Mouse (Mus musculus) midbrain, embryonic 11.5 days (tissue): Measurements from ENCODE around the gene Magix. TPM values are rescaled to one million over a fixed set of nuclear protein-coding genes. Genes with fewer than 3 reads are reported as not detected.
A peak's percentile ranks its signal among the peaks of the same experiment; 100 is the strongest.

Experiments used
- ATAC-seq: fragments of 200-750 bp; cut with Nextera tagmentation; 2 replicates; pipeline ENCODE4 v1.8.0; 2017; ENCODE audit warnings: moderate TSS enrichment, moderate library complexity; ENCODE audit not compliant: low FRiP score
- DNase-seq: peaks from one replicate; pipeline ENCODE4 v3.0.0; 2015; ENCODE audit warnings: low spot score; ENCODE audit errors: missing footprints
- H3K27ac ChIP-seq: fragments of 300-500 bp; sonication (generic); 2 replicates; pipeline ENCODE4 v1.5.1; 2014; ENCODE audit warnings: low read depth, low read length
- H3K27me3 ChIP-seq: fragments of 300-500 bp; sonication (generic); 2 replicates; pipeline ENCODE4 v1.6.1; 2014; ENCODE audit warnings: mild to moderate bottlenecking, low read length, moderate library complexity, mixed read lengths; ENCODE audit not compliant: control insufficient read depth, insufficient read depth
- H3K36me3 ChIP-seq: fragments of 300-500 bp; sonication (generic); 2 replicates; pipeline ENCODE4 v1.6.1; 2014; ENCODE audit warnings: mild to moderate bottlenecking, low read length, moderate library complexity, mixed read lengths; ENCODE audit not compliant: control insufficient read depth, insufficient read depth
- H3K4me1 ChIP-seq: fragments of 300-500 bp; sonication (generic); 2 replicates; pipeline ENCODE4 v1.6.1; 2014; ENCODE audit warnings: low read length; ENCODE audit not compliant: control insufficient read depth, insufficient read depth
- H3K4me2 ChIP-seq: fragments of 300-500 bp; sonication (generic); 2 replicates; pipeline ENCODE4 v1.6.1; 2014; ENCODE audit warnings: mild to moderate bottlenecking, moderate library complexity
- H3K4me3 ChIP-seq: fragments of 300-500 bp; sonication (generic); 2 replicates; pipeline ENCODE4 v1.5.1; 2014; ENCODE audit warnings: low read depth, low read length
- H3K9ac ChIP-seq: fragments of 300-500 bp; sonication (generic); 2 replicates; pipeline ENCODE4 v1.6.1; 2014; ENCODE audit warnings: low read length
- H3K9me3 ChIP-seq: fragments of 300-500 bp; sonication (generic); 2 replicates; pipeline ENCODE4 v1.6.1; 2016; ENCODE audit warnings: low read length; ENCODE audit not compliant: control insufficient read depth
- WGBS: fragments of 180-500 bp; shearing (Covaris S2); extraction: QIAGEN DNeasy Blood & Tissue Kit; methylation state at CpG from one replicate; pipeline ENCODE4 v1.1.7; 2014; 5-methylcytosine and 5-hydroxymethylcytosine counted together
- polyA plus RNA-seq: library from polyadenylated mRNA; unstranded; fragments of >200 nt; fragmentation: Nextera tagmentation; extraction: Ambion mirVana; gene quantifications from 2 replicates; pipeline ENCODE4 v1.2.1, GENCODE M21; 2014

Magix gene
- not detected in 2 replicates for polyA plus RNA-seq

DNA sequence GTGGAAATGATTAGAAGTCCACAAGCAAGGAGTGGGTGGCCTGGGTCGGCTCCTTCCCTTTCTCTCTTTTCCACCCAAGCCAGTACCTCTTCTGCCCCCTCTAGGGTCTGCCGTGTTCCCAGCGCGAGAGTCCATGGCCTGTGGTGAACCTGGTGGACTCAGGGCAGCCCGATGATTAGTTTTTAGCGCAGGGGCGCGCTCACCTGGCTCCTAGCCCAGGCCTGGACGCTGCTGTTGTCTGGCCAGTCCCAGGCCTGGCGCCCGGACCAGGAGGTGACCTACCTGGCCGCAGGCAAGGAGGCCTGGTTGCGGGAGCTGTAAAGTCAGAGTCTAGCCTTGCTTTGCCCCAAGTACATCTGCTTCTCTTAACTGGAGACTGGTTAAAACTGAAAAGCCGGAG lies at the start of gene Magix:
Gene Magix, minus strand, starts transcription at position 388 of the 400 bp plus-strand sequence.
- H3K4me1 ChIP-seq, result no peaks in the 10 kb centered on the region
- peak within 1 kb of the TSS; percentile 42 for H3K4me2 ChIP-seq
- 71% methylated on average over 14 of the region's 14 CpGs for WGBS
- 0 out of 2 replicates have a peak within 1 kb of the TSS, but pooled peaks have one; percentile 30 for H3K9ac ChIP-seq
- H3K9me3 ChIP-seq, result no peaks in the 10 kb centered on the region
- peak within 1 kb of the TSS; percentile 14; the same call in 1 of the 2 replicates for H3K4me3 ChIP-seq
- H3K27me3 ChIP-seq, result no peaks in the 10 kb centered on the region
- H3K27ac ChIP-seq, result no peak within 1 kb of the TSS
- no peaks in the 10 kb centered on the region for H3K36me3 ChIP-seq
- ATAC-seq, result no peak
- no peak for DNase-seq

DNA sequence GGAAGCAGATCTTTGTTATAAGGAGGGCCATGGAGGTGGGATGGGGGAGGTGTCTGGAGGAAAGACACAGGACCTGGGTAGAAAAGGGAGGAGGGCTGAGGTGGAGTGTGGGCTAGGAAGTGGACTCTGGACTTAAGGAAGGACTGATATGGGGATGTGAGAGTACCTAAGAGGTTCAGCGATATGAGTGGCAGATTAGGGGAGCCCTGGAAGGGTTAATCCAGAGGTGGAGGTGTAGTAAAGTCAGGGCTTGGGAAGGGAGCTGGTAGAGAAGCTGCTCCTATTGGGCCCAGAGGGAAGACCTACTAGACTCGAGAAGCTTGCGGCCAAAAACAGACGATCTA lies 47.8 kb upstream of the Magix start:
- H3K9me3 ChIP-seq, result no peaks in the 10 kb centered on the region
- ATAC-seq (peak; percentile 1; the same call in 1 of the 2 replicates), DNase-seq (no peak)
- H3K4me1 ChIP-seq, result peaks cover 4% of the 10 kb centered on the region; the same call in 1 of the 2 replicates
- H3K4me2 ChIP-seq, result peak overlapping the region; percentile 38
- WGBS, result 33% methylated on average over 4 of the region's 4 CpGs
- H3K36me3 ChIP-seq, result no peaks in the 10 kb centered on the region
- no peaks in the 10 kb centered on the region for H3K27me3 ChIP-seq
- peak overlapping the region; percentile 41 for H3K4me3 ChIP-seq
- H3K27ac ChIP-seq, result no peak overlapping the region
- H3K9ac ChIP-seq, result peak overlapping the region; percentile 60

DNA sequence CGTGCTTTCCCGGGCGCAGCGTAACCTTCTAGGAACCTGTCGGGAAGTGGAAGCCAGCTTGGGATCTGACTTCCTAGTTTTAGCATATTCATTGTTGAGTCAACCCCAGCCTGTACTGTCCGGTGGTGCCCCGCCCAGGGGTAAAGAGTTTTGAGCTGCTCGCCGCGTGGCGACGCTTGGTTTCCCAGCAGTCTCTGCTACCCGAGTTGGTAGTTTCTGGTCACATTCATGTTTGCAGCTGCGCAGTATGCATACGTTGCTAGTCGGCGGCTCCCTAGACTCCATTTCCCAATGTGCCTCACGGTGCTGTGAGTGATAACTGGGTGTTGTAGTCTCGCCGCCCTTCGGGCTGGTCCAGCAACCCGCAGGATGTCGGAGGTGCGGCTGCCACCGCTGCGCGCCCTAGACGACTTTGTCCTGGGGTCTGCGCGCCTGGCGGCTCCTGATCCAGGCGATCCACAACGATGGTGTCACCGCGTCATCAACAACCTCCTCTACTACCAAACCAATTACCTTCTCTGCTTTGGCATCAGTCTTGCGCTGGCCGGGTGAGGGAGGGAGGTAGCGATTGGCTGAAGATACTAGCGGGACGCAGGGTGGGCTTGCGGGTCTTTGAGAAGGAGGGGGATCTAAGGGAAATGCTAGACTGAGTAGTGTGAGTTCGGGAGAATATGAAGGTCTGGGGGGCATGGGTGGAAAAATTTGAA lies 47.3 kb upstream of the Magix start, which contains the start of gene Praf2:
Gene Praf2, plus strand, starts transcription at position 225 of the 707 bp plus-strand sequence.
- DNase-seq, result peak; percentile 93
- Histone ChIP-seq H3K4me1 (0 out of 2 replicates have a peak, but pooled peaks cover 4% of the 10 kb centered on the region), H3K27ac (no peak within 1 kb of the TSS; the same call in 1 of the 2 replicates), H3K27me3 (no peaks in the 10 kb centered on the region), H3K9ac (peak within 1 kb of the TSS; percentile 60), H3K4me2 (peak within 1 kb of the TSS; percentile 38), H3K9me3 (no peaks in the 10 kb centered on the region), H3K36me3 (no peaks in the 10 kb centered on the region), H3K4me3 (peak within 1 kb of the TSS; percentile 41)
- peak; percentile 95 for ATAC-seq
- 14% methylated on average over 42 of the region's 42 CpGs for WGBS

DNA sequence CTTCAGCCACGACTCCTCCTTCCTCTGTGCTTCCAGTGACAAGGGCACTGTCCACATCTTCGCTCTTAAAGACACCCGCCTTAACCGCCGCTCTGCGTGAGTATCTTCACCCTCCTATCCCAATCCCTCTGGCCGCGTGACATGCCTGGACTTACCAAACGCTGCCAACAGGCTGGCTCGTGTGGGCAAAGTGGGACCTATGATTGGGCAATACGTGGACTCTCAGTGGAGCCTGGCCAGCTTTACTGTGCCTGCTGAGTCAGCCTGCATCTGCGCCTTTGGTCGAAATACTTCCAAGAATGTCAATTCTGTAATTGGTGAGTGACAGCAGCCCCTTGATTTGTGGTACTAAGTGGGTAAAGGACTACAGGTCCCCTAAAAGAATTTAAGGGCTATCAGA lies 46.1 kb upstream of the Magix start:
- Histone ChIP-seq H3K27me3 (no peaks in the 10 kb centered on the region), H3K9me3 (no peaks in the 10 kb centered on the region), H3K9ac (no peak overlapping the region), H3K27ac (no peak overlapping the region), H3K4me2 (no peak overlapping the region), H3K4me1 (0 out of 2 replicates have a peak, but pooled peaks cover 4% of the 10 kb centered on the region), H3K4me3 (no peak overlapping the region), H3K36me3 (no peaks in the 10 kb centered on the region)
- WGBS, result 90% methylated on average over 13 of the region's 13 CpGs
- DNase-seq (no peak), ATAC-seq (no peak)

DNA sequence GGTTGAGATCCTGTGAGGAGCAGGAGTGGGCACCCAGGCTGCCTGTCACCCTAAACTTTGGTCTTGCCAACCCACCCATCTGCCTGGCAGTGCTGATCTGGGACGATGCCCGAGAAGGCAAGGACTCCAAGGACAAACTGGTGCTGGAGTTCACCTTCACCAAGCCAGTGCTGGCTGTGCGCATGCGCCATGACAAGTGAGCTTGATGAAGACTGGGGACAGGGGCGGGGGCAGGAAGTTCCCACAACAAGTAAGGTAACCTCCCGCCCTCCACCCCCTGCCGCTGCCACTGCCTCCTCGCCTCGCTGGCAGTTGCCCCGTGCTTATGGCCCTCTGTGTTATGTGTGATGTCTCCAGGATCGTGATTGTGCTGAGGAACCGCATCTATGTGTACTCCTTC lies 44.8 kb upstream of the Magix start:
- Histone ChIP-seq H3K4me3 (no peak overlapping the region), H3K36me3 (no peaks in the 10 kb centered on the region), H3K27ac (no peak overlapping the region), H3K4me2 (no peak overlapping the region), H3K4me1 (0 out of 2 replicates have a peak, but pooled peaks cover 4% of the 10 kb centered on the region), H3K9ac (no peak overlapping the region), H3K27me3 (no peaks in the 10 kb centered on the region), H3K9me3 (no peaks in the 10 kb centered on the region)
- WGBS, result 86% methylated on average over 12 of the region's 12 CpGs
- no peak for ATAC-seq
- no peak for DNase-seq

DNA sequence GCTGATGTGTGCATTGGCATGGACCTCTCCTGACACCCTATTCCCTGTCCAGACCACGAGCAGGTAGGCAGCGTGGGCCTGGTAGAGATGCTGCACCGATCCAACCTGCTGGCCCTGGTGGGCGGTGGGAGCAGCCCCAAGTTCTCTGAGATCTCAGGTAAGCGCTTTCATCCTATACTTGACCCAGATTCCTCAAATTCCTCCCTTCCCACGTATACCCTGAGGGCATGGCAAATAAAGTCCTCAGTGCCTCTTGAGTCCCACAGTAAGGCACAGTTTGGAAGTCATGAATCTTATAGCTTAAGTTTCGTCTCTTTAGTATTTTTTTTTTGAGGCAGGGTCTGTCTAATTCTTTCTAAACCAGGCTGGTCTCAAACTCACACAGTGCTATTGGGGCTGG lies 43.1 kb upstream of the Magix start:
- Histone ChIP-seq H3K27ac (no peak overlapping the region), H3K9ac (no peak overlapping the region), H3K4me3 (no peak overlapping the region), H3K9me3 (no peaks in the 10 kb centered on the region), H3K27me3 (no peaks in the 10 kb centered on the region), H3K4me2 (no peak overlapping the region), H3K4me1 (0 out of 2 replicates have a peak, but pooled peaks cover 4% of the 10 kb centered on the region), H3K36me3 (no peaks in the 10 kb centered on the region)
- 85% methylated on average over 7 of the region's 7 CpGs for WGBS
- DNase-seq, result no peak
- ATAC-seq, result no peak

DNA sequence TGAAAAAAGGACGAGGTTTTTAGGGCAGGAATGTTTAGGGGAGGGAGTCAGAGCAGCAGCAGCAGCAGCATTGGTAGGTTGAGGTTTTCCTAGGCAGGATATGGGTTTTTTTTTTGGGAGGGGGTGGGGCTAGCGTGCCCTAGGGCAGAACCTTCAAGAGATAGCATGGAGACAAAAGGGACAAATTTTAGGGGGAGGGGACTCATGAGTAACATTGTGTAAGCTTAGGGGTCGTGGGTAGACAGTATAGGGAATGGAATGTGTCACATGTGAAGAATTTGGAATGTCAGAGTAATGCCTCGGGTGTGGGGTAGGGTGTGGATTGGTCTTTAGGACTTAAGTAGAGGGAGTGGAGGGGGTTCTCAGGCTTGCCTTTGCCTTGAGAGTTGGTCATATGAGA lies 41.6 kb upstream of the Magix start:
- DNase-seq, result no peak
- no peaks in the 10 kb centered on the region for H3K27me3 ChIP-seq
- H3K4me3 ChIP-seq, result peak overlapping the region; percentile 53
- peak overlapping the region; percentile 70 for H3K9ac ChIP-seq
- no peaks in the 10 kb centered on the region for H3K9me3 ChIP-seq
- ATAC-seq, result no peak
- H3K4me2 ChIP-seq, result peak overlapping the region; percentile 55
- H3K36me3 ChIP-seq, result no peaks in the 10 kb centered on the region
- 0 out of 2 replicates have a peak, but pooled peaks cover 1% of the 10 kb centered on the region for H3K4me1 ChIP-seq
- H3K27ac ChIP-seq, result no peak overlapping the region
- WGBS, result 25% methylated on average over 4 of the region's 4 CpGs

DNA sequence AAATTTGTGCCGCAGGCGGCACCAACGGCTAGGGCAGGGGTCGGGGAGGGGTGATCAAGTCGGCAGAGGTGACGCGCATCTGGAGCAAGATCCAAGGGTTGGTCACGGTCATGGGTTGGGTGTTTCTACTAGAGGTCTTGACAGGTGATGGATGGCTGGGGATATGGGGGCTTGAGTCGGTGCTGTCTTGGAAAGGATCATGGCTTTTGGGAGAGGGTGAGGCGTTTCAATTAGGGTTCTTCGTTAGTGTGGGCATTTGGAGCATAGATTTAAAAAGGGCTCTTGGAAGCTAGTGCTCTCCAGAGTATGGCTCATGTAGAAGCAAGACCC lies 41.2 kb upstream of the Magix start:
- peak overlapping the region; percentile 89; the same call in 1 of the 2 replicates for H3K27ac ChIP-seq
- H3K4me1 ChIP-seq, result no peaks in the 10 kb centered on the region
- peak overlapping the region; percentile 70 for H3K9ac ChIP-seq
- H3K4me3 ChIP-seq, result peak overlapping the region; percentile 53
- H3K9me3 ChIP-seq, result no peaks in the 10 kb centered on the region
- H3K4me2 ChIP-seq, result peak overlapping the region; percentile 55
- 22% methylated on average over 11 of the region's 11 CpGs for WGBS
- H3K36me3 ChIP-seq, result no peaks in the 10 kb centered on the region
- ATAC-seq (peak; percentile 67; the same call in 1 of the 2 replicates), DNase-seq (no peak)
- H3K27me3 ChIP-seq, result no peaks in the 10 kb centered on the region

DNA sequence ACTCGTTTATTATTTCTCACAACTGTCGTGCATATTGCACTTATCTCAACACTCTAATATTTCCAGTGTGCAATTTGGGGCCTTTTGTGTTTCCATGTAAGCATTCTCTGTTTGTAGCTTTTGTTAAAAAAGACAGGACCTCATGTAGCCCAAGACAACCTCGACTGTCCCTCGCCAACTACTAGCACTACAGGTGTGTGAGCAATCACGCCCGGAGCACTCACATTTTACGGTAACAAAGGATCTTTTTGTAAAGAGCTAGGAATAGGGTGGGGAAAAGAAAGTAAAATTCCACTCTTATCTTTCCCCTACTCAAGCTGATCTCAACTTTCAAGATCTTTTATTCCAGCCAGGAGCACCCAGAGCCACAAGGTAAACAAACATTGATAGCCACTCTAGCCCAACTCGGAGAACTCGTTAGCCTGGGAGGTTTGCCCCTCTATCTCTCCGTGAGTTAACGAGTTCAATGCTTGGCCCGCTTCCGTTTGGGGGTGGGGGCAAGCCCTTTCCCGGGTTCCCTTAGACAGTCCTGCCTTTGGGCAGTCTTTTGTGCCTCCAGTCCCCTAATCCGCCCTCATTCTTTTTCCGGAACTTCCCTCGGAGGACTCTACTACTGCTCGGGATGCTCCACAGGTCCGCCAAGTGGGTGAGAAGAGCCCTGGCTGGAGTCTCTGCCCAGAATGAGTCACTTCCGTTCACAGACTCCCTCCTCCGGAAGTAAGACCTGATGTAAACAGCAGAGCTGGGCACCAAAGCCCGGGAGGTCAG lies 40.6 kb upstream of the Magix start, which contains the start of gene Gm45208:
Gene Gm45208, plus strand, starts transcription at position 732 of the 768 bp plus-strand sequence.
- Histone ChIP-seq H3K9ac (peak within 1 kb of the TSS; percentile 70), H3K4me1 (no peaks in the 10 kb centered on the region), H3K27me3 (no peaks in the 10 kb centered on the region), H3K36me3 (no peaks in the 10 kb centered on the region), H3K4me2 (peak within 1 kb of the TSS; percentile 55), H3K27ac (peak within 1 kb of the TSS; percentile 89), H3K4me3 (peak within 1 kb of the TSS; percentile 53), H3K9me3 (no peaks in the 10 kb centered on the region)
- ATAC-seq (peak; percentile 91), DNase-seq (peak; percentile 95)
- WGBS, result 18% methylated on average over 22 of the region's 22 CpGs
